Mouse (Mus musculus) kidney, postnatal 0 days (tissue): Measurements from ENCODE around the gene Sds. TPM values are rescaled to one million over a fixed set of nuclear protein-coding genes. Genes with fewer than 3 reads are reported as not detected.
A peak's percentile ranks its signal among the peaks of the same experiment; 100 is the strongest.

Experiments used
- ATAC-seq: fragments of 200-750 bp; cut with Nextera tagmentation; replicated peaks from 2 replicates; pipeline ENCODE4 v1.8.0; 2017; ENCODE audit warnings: low read depth, moderate number of reproducible peaks, moderate TSS enrichment, moderate library complexity; ENCODE audit not compliant: low FRiP score
- DNase-seq: peaks from one replicate; pipeline ENCODE4 v3.0.0-alpha.2; 2016; ENCODE audit warnings: low spot score
- H3K27ac ChIP-seq: fragments of 300-500 bp; sonication (generic); 2 replicates; pipeline ENCODE4 v1.5.1; 2014; ENCODE audit warnings: mild to moderate bottlenecking
- H3K27me3 ChIP-seq: fragments of 300-500 bp; sonication (generic); 2 replicates; pipeline ENCODE4 v1.6.1; 2014; ENCODE audit warnings: low read length, mixed read lengths; ENCODE audit not compliant: insufficient read depth
- H3K36me3 ChIP-seq: fragments of 300-500 bp; sonication (generic); 2 replicates; pipeline ENCODE4 v1.6.1; 2014; ENCODE audit warnings: low read length, mixed read lengths; ENCODE audit not compliant: insufficient read depth
- H3K4me1 ChIP-seq: fragments of 300-500 bp; sonication (generic); replicated peaks from 2 replicates; pipeline ENCODE4 v1.6.1; 2014; ENCODE audit warnings: antibody characterized with exemption, low read length, mixed read lengths; ENCODE audit not compliant: insufficient read depth
- H3K4me2 ChIP-seq: fragments of 300-500 bp; sonication (generic); 2 replicates; pipeline ENCODE4 v1.6.1; 2014; ENCODE audit warnings: mild to moderate bottlenecking, low read length, moderate library complexity, mixed read lengths
- H3K4me3 ChIP-seq: fragments of 300-500 bp; sonication (generic); replicated peaks from 2 replicates; pipeline ENCODE4 v1.5.1; 2014; ENCODE audit warnings: low read depth, low read length
- H3K9ac ChIP-seq: fragments of 300-500 bp; sonication (generic); 2 replicates; pipeline ENCODE4 v1.6.1; 2014; ENCODE audit warnings: low read depth, low read length
- H3K9me3 ChIP-seq: fragments of 300-500 bp; sonication (generic); replicated peaks from 2 replicates; pipeline ENCODE4 v1.6.1; 2016; ENCODE audit warnings: low read length, inconsistent platforms, mixed read lengths
- CTCF ChIP-seq: IDR thresholded peaks from 2 replicates; pipeline ENCODE4 v1.5.1; 2016; ENCODE audit warnings: antibody characterized with exemption, low read depth, mild to moderate bottlenecking, moderate library complexity
- WGBS: fragments of 180-500 bp; shearing (Covaris S2); extraction: QIAGEN DNeasy Blood & Tissue Kit; methylation state at CpG from one replicate; pipeline ENCODE4 v1.1.7; 2014; 5-methylcytosine and 5-hydroxymethylcytosine counted together
- polyA plus RNA-seq: library from polyadenylated mRNA; unstranded; fragments of >200 nt; fragmentation: Nextera tagmentation; extraction: Ambion mirVana; gene quantifications from 2 replicates; pipeline ENCODE4 v1.2.1, GENCODE M21; 2015

Gene Sds
- polyA plus RNA-seq, 1 experiment from 2014 or later, result not detected

DNA sequence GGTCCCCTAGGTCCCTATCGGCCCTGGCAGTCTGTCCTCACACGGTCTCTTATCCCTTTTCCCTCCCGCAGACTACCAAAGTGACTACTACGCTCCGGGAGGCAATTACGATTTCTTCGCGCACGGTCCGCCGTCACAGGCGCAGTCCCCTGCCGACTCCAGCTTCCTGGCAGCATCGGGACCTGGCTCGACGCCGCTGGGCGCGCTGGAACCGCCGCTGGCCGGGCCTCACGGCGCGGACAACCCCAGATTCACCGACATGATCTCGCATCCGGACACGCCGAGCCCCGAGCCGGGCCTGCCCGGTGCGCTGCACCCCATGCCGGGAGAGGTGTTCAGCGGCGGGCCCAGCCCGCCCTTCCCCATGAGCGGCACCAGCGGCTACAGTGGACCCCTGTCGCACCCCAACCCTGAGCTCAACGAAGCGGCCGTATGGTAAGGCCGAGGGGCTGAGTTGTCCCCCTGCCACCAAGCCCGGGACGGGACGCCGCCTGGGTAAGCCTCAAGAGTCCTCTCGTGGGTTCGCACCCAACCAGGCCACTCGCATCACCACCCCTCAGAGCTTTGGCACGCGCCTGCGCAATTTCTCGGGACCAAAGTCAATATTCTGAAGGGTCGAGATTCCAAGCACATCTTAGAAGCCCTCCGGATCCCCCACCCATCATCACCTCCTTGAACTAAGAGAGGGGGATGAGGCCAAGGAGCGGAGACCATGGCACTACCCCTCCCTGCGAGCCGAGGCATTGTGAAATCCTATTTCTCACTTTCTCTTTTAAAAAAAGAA is 36.2 kb upstream of the Sds start:
- Histone ChIP-seq H3K4me2 (peak overlapping the region; percentile 50), H3K4me1 (peaks cover 8% of the 10 kb centered on the region; the same call in 1 of the 2 replicates), H3K27ac (no peak overlapping the region), H3K36me3 (no peaks in the 10 kb centered on the region), H3K27me3 (peaks cover 59% of the 10 kb centered on the region), H3K4me3 (peak overlapping the region; percentile 23), H3K9me3 (no peaks in the 10 kb centered on the region), H3K9ac (no peak overlapping the region)
- WGBS, result 1% methylated on average over 61 of the region's 61 CpGs
- no peak for TF ChIP-seq CTCF
- DNase-seq, result no peak
- no peak; the same call in 1 of the 2 replicates for ATAC-seq

DNA sequence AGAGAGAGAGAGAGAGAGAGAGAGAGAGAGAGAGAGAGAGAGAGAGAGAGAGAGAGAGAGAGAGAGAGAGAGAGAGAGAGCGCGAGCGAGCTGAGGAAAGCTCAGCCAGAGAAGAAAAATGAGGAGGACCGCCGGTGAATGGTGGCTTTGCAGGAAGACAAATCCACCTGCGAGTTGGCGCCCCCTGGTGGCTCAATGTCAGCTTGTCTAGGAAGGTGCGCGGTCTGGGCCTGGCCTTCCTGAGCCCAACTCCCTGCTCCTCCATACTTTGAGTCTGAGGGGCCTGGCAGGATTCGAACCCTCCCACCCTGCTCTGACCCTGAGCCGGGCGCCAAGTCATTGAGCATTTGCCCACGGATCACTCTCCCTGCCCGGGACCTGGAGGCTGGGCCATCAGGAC is 35.6 kb upstream of the Sds start:
- Histone ChIP-seq H3K36me3 (no peaks in the 10 kb centered on the region), H3K4me3 (peak overlapping the region; percentile 23), H3K9ac (no peak overlapping the region), H3K4me1 (peaks cover 8% of the 10 kb centered on the region; the same call in 1 of the 2 replicates), H3K27ac (no peak overlapping the region), H3K9me3 (no peaks in the 10 kb centered on the region), H3K4me2 (peak overlapping the region; percentile 50), H3K27me3 (peaks cover 53% of the 10 kb centered on the region)
- peak; percentile 87 for TF ChIP-seq CTCF
- ATAC-seq, result peak; percentile 51; the same call in 1 of the 2 replicates
- DNase-seq, result peak; percentile 91
- 7% methylated on average over 11 of the region's 14 CpGs for WGBS

DNA sequence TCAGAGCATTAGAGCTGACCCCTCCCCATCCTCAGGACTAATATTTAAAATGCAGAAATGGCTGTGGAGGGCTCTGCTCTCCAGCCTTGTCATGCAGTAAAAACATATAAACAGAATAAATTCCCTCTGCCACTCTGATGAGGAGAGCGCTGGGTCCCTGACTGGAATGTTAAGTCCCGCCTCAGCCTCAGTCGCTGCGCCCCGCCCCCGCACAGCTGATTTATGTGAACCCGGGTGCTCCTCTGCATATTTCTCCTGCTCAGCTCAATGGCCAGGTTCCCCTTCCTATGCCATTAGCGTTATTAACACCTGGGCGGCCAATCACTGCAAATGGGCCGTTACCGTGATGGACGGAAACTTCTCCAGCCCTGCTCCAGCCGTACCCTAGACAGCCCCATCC is 29.0 kb upstream of the Sds start:
- DNase-seq (no peak), ATAC-seq (no peak)
- Histone ChIP-seq H3K4me1 (no peaks in the 10 kb centered on the region), H3K4me3 (no peak overlapping the region), H3K27ac (no peak overlapping the region), H3K36me3 (no peaks in the 10 kb centered on the region), H3K9ac (no peak overlapping the region), H3K9me3 (no peaks in the 10 kb centered on the region), H3K4me2 (no peak overlapping the region), H3K27me3 (0 out of 2 replicates have a peak, but pooled peaks cover 5% of the 10 kb centered on the region)
- 20% methylated on average over 13 of the region's 13 CpGs for WGBS
- TF ChIP-seq CTCF, result no peak

DNA sequence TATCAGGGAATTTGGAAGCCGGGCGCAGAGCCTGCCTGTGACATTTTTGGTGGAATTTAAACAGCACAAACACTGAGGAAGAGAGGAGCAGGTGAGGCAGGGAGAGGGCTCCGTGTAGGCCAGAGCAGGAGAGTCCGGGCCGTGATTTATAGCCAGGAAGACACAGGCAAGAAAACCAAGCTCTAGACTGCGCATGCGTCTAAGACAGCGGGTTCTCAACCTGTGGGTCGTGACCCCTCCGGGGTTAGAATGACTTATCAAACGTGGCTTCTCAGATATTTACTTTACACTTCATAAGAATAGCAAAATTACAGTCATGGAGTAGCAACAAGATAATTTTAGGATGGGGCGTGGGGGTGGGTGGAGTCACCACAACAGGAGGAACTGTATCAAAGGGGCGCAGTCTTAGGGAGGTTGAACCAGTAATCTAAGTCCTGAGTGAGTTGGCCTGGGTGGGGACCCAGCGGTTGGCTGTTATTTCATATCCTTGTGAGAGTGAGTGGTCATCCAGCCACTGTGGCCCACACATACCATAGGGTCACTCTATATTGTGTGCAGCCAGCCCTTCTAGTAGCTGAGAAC is 21.5 kb upstream of the Sds start:
- Histone ChIP-seq H3K36me3 (no peaks in the 10 kb centered on the region), H3K9me3 (no peaks in the 10 kb centered on the region), H3K4me3 (no peak overlapping the region), H3K4me1 (no peaks in the 10 kb centered on the region), H3K9ac (no peak overlapping the region), H3K4me2 (peak overlapping the region; percentile 14; the same call in 1 of the 2 replicates), H3K27me3 (no peaks in the 10 kb centered on the region), H3K27ac (no peak overlapping the region)
- WGBS, result 23% methylated on average over 14 of the region's 14 CpGs
- TF ChIP-seq CTCF, result no peak
- ATAC-seq (no peak), DNase-seq (no peak)

DNA sequence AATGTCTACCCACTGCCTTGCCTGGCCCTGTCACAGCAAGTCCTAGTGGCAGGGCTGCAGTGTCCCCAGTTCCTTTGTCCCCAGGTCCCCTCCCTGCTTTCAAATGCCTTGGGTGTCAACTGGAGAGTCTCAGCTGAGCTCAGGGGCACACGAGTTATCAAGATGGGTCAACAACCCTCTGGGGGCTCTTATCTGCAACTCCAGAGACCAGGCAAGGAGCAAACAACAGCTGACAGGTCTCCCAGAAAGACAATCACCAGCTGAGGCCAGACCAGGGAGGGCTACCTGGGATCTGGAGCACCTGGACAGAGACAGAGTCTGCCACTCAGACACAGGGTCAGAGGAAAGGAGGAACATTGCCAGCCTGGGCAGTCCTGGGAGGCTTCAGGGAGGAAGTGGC is 20.1 kb upstream of the Sds start:
- Histone ChIP-seq H3K27me3 (no peaks in the 10 kb centered on the region), H3K4me1 (no peaks in the 10 kb centered on the region), H3K36me3 (no peaks in the 10 kb centered on the region), H3K4me2 (no peak overlapping the region), H3K9me3 (no peaks in the 10 kb centered on the region), H3K27ac (no peak overlapping the region), H3K9ac (no peak overlapping the region), H3K4me3 (no peak overlapping the region)
- DNase-seq, result no peak
- TF ChIP-seq CTCF, result no peak
- no peak for ATAC-seq
- 29% methylated on average over 1 of the region's 1 CpGs for WGBS

DNA sequence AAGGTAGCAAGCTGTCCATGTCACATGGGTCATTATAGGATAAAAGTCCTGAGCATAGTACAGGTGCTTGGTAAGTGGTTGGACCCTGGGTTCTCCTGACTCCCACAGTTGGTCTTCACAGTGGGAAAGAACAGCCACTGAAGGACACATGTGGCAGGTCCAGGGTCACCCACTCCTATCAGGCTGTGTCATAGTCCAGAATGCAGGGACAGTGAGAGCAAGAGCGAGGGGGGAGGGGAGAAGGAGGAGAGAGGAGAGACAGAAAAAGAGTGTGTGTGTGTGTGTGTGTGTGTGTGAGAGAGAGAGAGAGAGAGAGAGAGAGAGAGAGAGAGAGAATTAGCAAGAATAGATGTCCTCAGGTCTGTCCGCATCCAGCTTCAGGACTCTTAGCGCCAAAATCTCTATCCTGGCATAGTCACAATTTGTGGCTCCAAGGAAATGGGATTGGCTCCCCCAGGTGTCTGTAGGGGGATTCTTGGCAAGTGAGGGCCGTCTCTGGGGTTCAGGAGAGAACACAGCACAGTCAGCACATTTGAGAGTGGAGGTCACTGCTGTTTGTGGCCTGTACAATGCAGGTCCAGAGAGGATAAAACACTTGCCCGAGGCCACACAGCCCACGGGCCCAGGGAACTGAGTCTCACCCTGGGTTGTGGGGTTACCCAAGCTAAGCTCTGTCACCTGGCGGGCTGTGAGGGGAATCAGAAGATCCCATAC is 19.3 kb upstream of the Sds start:
- WGBS, result 45% methylated on average over 7 of the region's 7 CpGs
- ATAC-seq, result no peak
- H3K27ac ChIP-seq, result no peak overlapping the region

More for the DNA sequence above, 19.3 kb upstream of the Sds start:
- H3K27me3 ChIP-seq, result no peaks in the 10 kb centered on the region
- no peaks in the 10 kb centered on the region for H3K36me3 ChIP-seq
- no peak overlapping the region for H3K9ac ChIP-seq
- no peak overlapping the region for H3K4me2 ChIP-seq
- TF ChIP-seq CTCF, result no peak
- H3K4me3 ChIP-seq, result no peak overlapping the region
- DNase-seq, result no peak
- no peaks in the 10 kb centered on the region for H3K4me1 ChIP-seq
- no peaks in the 10 kb centered on the region for H3K9me3 ChIP-seq
